Mouse (Mus musculus): Measurements from ENCODE around the gene Srcap. TPM values are rescaled to one million over a fixed set of nuclear protein-coding genes. Genes with fewer than 3 reads are reported as not detected.
"Not testable (repeated sequence)": the region's sequence is repeated elsewhere in the genome, so short reads cannot be mapped to it uniquely, and the experiment has no call there.

Gene Srcap
- 10 to 100 TPM; 70.3 to 78.6 TPM for total RNA-seq (2021)
- long read RNA-seq, experiment 1, partial matches to known transcripts = 4 of 6 reads
- long read RNA-seq, experiment 1, other reads (novel, unspliced or antisense) = 1 of 6 reads
- long read RNA-seq, experiment 2, partial matches to known transcripts = 1 of 5 reads
- long read RNA-seq, experiment 2, other reads (novel, unspliced or antisense) = 1 of 5 reads

DNA sequence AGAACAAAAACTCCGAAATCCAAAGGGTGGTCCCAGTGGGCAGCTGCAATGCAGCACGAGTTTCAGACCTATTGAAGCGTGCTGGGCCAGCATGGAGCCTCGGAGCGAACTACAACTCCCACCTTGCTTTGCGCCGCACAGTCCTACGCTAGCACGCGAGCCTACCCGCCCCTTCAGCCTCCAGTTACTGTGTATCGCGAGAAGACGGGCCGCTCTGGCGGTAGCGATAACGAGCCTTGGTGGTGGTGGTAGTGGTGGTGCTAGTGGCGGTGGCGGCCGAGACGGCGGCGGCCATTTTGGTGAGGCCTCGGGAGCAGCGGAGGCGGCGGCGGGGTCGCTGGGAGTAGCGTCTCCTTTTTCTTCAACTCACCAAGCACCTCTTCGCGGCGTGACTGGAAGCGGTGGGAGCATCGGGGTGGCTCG is at the start of gene Srcap:
Gene Srcap (plus strand): TSS at position 176 of the 423 bp plus-strand sequence.
- DNase-seq (ENCODE audit: low spot score in 2 of 2) = peak; percentile 84 to 95

DNA sequence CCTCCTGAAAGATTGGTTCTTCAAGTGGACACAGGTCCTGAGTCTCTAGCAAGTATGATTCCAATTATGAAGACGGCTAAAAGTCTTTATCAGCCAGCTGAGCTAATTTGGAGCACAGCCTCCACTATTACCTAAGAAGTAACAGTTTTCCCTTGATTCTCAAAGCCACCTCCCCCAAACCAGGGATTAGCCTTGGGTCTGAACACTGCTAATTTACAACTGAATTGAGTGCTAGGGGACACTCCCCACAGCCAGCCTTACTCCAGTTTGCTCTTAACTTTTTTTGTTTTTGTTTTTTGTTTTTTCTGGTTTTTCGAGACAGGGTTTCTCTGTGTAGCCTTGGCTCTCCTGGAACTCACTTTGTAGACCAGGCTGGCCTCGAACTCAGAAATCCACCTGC is 46.6 kb upstream of the Srcap start:
- no peak for DNase-seq (ENCODE audit: low spot score in 2 of 2)

DNA sequence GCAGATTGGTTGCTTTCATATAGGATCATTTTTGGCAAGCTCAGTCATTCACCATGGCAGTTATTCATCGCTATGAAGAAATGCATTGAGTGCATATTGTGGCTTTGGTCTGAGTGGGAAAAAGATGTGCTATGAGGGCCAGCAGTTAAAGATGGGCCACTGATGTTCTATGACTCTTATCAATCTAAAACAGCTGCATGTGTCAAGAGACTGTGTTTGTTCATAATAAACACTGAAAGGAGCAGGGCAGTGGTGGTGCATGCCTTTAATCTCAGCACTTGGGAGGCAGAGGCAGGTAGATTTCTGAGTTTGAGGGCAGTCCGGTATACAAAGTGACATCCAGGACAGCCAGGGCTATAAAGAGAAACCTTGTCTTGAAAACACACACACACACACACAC is 46.1 kb upstream of the Srcap start:
- not testable (repeated sequence) for DNase-seq (ENCODE audit: low spot score in 2 of 2)

GRCm38 (mm10) chr7:127466606-127467005 is 45.2 kb upstream of the Srcap start:
- no peak for DNase-seq (ENCODE audit: low spot score in 2 of 2)

- DNase-seq (ENCODE audit: low spot score in 2 of 2) = no peak
Observed at GRCm38 (mm10) chr7:127470011-127470715, 41.6 kb upstream of the Srcap start.

DNA sequence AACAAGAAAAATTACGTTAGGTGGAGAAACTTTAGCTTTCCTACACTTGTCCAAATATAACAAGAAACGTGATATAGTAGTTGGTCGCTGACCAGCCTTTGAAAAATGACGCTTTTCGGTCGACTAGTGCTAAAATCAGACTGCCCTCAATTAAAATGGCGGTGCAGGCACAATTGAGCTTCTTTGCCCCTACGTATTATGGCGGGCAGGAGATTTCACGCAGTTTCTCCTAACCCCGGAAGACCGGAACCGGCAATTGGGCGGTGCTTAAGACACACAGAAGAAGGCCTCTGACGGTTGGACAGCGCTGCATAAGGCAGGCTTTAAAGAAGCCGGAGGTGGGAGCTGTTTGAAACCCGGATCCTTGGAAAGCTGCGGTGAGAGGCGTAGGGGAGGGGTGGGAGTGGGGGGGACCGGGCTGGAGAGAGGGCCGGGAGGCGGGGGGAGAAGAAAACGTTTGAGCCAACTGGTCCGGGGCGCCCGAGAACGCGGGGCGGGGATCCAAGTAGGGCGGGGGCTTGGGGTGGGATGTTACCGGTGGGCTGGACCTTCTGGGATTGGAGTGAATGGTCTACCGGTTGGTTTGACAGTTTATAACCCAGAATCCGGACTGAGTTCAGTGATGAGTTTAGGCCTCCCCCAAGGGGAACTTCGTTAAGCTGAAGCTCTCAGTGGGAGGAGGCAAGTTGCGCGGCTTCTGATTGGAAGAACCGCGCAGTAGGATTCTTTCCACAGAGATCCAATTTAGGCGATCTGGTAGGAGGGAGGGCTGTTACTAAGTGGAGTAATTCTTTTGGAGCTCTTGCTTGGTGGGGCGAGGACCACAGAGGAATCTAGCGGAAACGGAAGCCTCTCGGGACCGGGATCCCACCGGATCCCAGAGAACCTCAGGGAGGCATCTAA is 40.8 kb upstream of the Srcap start:
- peak; percentile 73 to 89 for DNase-seq (ENCODE audit: low spot score in 2 of 2)

- peak in 1 of 2 experiments; percentile 40 for DNase-seq (ENCODE audit: low spot score in 2 of 2)
Observed at GRCm38 (mm10) chr7:127471646-127472010, 40.2 kb upstream of the Srcap start.

- no peak for DNase-seq (ENCODE audit: low spot score in 2 of 2)
Observed at GRCm38 (mm10) chr7:127472060-127472459, 39.7 kb upstream of the Srcap start.

- no peak for DNase-seq (ENCODE audit: low spot score in 2 of 2)
Observed at GRCm38 (mm10) chr7:127473705-127474104, 38.1 kb upstream of the Srcap start.

DNA sequence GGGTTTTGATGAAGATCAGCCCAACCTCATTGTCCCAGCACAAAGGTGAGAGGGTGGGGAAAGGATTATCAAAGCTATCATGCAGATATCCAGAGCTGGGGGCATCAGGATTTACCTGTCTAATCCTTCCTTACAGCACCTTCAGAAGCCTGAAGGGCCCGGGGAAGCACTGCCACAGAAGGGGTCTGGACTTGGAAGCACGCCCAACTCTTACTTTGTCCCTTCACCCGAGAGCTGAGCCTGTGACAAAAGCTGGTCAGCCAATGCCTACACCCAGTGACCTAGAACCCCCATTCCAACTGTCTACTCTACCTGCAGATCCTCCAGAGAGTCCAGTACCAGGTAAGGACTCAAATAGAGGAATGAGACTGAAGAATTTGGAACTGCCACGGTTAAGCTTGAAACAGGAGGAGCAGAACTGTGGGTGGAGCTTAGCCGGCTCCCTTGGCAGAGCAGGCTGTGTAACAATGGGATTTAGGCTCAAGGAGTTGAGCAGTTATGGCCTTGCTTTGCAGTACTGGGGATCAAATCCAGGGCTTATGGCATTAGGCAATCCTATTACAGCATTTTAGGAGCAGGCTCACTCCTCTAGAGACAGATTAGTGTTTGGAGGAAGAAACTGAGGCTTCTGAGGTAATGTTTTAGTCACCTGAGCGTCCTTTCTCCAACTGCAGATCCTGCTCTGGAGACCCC is 37.3 kb upstream of the Srcap start:
- no peak for DNase-seq (ENCODE audit: low spot score in 2 of 2)

DNA sequence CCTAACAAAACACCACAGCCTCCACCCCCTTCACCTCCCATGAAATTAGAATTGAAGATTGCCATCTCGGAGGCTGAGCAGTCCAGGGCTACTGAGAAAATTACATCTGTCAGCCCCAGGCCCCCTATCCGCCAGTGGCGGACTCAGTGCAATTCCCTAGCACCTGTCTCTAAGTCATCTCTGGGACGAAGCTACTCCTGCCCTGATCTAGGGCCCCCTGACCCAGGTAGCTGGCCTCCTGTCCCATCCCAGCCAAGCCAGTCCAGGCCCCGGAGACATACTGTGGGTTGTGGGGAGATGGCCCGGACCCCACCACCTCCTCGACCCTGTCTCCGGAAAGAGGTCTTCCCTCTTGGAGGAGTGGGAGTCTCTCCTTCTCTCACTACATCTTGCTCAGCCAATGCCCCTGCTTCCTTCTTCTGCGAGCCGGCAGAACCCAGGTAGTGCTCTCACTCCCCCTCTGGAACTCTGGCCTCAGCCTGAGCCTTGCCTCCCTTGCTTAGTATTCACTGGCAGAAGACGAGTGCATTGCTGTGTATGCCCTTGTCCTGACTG is 36.5 kb upstream of the Srcap start:
- DNase-seq (ENCODE audit: low spot score in 2 of 2) = no peak

- DNase-seq (ENCODE audit: low spot score in 2 of 2) = no peak
Observed at GRCm38 (mm10) chr7:127476336-127476735, 35.4 kb upstream of the Srcap start.

DNA sequence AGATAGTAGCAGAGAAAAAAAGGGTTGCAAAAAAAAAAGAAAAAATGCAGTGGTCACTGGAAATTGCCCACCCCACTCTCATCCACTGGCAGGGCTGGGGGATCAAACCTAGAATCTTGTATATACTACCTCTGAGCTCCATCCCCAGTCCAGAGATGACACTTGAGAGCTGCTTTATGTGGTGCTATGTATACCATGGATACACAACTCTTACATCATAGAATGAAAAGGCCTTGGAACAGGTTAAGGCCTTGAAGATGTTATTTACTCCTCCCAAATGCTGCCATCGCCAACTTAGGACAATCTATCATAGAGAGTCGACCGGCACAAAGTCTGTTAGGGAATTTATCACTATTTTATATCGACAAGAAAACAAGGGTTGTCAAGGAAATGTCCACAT is 34.9 kb upstream of the Srcap start:
- DNase-seq (ENCODE audit: low spot score in 2 of 2) = no peak

- peak; percentile 92 to 99 for DNase-seq (ENCODE audit: low spot score in 2 of 2)
Observed at GRCm38 (mm10) chr7:127477687-127478634, 33.8 kb upstream of the Srcap start.

DNA sequence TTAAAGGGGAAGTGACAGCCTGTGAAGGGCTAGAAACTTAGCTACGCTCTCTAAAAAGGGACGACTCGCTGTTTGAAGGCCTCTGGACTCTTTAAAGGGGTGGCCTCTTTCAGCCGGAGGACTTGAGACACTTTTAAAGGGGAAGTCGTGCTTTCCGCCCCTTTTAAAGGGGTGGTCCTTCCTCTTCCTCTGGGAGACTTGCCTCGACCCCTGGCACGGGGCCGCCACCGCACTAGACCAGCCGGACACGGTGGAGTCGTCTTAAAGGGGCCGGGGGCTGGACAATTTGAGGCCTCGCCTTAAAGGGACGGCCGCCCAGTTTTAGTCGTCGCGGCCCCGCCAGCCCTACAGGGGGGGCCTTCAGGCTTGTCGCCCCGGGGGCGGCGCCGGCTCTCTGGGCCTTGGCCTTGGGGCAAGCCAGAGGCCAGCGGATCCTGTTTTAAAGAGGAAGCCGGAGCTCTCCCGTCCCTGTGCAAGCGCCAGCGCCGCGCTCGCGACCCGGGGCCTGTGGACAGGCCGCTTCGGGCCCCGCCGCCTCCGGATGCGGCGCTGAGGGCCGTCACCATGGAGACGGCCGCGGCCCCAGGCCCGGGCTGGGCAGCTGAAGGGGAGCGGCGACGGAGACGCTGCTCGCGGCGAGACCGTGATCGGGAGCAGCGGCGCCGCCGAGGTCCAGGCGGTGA is 33.0 kb upstream of the Srcap start, which contains the start of gene Fbrs:
Gene Fbrs (plus strand): TSS at position 565 of the 683 bp plus-strand sequence.
- peak; percentile 96 to 98 for DNase-seq (ENCODE audit: low spot score in 2 of 2)

DNA sequence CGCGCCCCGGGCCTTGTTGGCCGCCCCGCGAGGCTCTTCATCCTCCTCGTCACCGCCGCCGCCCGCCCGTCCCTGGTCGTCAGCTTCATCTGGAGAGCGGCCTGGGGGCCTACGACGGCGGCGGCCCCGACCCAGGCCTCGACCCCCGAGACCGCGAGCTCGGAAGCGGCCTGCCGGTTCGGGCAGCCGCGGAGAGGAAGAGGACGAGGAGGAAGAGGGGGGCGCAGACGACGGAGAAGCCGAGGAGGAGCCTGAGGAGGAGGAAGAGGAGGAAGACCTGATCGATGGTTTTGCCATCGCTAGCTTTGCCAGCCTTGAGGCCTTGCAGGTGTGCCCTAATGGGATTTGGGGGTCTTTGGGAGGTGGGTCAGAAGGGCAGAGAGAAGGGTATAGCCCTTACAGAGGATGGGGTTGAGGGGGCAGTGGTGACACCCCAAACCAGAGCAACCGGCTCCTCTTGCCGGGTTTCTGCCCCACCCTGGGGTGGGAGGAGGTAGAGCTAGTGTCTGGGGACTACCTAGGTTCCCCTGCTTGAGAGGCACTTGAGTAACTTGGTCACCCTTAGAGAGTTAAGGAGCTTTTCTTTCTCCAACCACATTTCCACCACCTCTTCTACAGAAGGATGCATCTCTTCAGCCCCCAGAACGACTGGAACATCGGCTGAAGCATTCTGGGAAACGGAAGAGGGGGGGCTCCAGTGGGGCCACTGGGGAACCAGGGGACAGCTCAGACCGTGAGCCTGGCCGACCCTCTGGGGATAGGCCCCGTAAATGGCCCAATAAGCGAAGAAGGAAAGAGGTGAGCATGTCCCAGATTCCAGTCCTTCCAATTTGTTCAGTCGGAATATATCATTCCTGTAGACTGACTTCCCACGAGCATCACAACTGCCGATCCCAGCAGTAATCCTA is 32.2 kb upstream of the Srcap start:
- no peak for DNase-seq (ENCODE audit: low spot score in 2 of 2)

- DNase-seq (ENCODE audit: low spot score in 2 of 2) = no peak
Observed at GRCm38 (mm10) chr7:127480321-127480720, 31.5 kb upstream of the Srcap start.

DNA sequence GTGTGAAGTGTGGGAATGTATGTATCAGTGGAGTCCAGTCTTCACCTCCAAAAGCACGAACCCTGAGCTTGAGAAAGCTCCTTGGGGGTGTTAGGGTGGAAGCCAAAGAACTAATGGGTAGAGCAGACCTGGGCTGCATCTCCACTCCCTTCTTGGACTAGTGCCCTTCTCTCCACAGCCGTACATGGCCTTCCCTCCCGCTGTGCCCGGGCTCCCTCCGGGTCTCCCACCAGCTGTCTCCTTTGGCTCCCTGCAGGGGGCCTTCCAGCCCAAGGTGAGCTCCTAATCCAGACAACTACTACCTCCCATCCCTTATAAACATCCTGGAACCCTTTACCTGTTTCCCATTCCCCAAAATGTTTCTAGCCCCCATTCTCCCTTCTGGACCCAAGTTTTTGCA is 26.4 kb upstream of the Srcap start:
- DNase-seq (ENCODE audit: low spot score in 2 of 2) = no peak

All from gastrocnemius, postnatal 4 days (tissue).